Mouse (Mus musculus): ENCODE results near the gene Zyx. TPM values are rescaled to one million over a fixed set of nuclear protein-coding genes. Genes with fewer than 3 reads are reported as not detected.

The Zyx gene
- polyA plus RNA-seq, 1 experiment from 2014 or later: 60.5 TPM

DNA sequence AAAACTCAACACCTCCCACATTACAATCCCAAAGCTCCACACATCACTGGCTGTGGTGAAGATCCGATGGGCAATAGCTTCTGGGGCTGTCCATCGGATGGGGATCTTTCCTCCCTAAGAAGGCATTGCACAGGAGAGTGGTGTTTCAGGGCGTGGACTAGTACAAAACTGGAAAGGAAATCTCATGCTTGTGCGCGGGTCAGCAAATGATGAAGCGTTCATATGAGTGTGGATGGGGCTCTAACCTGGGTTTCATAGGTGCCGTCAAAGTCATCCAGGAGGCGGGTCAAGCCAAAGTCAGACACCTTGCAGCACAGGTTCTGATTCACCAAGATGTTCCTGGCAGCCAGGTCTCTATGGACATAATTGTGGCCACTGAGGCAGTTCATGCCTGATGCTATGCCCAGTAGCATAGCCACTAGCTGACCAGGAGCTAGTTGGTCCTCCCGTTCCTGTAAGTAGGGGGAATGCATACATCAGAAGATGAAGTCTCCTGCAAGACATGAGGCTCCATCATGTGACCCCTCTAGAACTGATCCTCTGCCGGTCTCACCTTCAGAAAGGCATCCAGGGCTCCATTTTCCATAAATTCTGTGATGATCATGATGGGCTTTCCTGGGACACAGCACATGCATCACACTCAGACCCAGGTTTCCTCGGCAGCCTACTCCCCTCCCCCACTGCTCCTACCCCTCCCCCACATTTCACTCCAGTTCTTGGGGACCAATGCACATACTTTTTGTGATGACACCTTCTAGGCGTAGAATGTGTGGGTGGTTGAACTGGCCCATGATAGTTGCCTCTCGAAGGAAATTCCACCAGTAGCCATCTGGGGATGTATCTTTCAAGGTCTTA is 11.8 kb downstream of the Zyx start:
- Histone ChIP-seq H3K36me3 (ENCODE audit: control insufficient read depth, insufficient read depth, low read length) (peaks cover 35% of the 10 kb centered on the region), H3K4me1 (replicated peaks; ENCODE audit: control insufficient read depth, insufficient read depth) (no peaks in the 10 kb centered on the region; the same call in 1 of the 2 replicates)

GRCm38 (mm10) chr6:42362074-42362473 is 12.6 kb downstream of the Zyx start:
- Histone ChIP-seq H3K9me3 (ENCODE audit: control insufficient read depth, low read length) (no peaks in the 10 kb centered on the region), H3K4me1 (replicated peaks; ENCODE audit: control insufficient read depth, insufficient read depth) (no peaks in the 10 kb centered on the region), H3K4me3 (ENCODE audit: low read depth, low read length) (no peak overlapping the region), H3K27ac (replicated peaks) (no peak overlapping the region), H3K9ac (ENCODE audit: low read length) (no peak overlapping the region), H3K4me2 (replicated peaks; ENCODE audit: low read depth) (no peak overlapping the region), H3K27me3 (ENCODE audit: control insufficient read depth, insufficient read depth, low read length) (no peaks in the 10 kb centered on the region), H3K36me3 (ENCODE audit: control insufficient read depth, insufficient read depth, low read length) (peaks cover 29% of the 10 kb centered on the region)
- WGBS: 64% methylated on average over 1 of the region's 1 CpGs
- ATAC-seq (ENCODE audit: low FRiP score, low TSS enrichment): no peak
- DNase-seq (ENCODE audit: low spot score): no peak
- no peak for TF ChIP-seq CTCF (IDR thresholded peaks at IDR 0.05; ENCODE audit: low read depth)
- no peak for TF ChIP-seq EP300 (optimal IDR thresholded peaks at IDR 0.05)

More for the DNA sequence above, 11.8 kb downstream of the Zyx start:
- no peak overlapping the region for H3K4me3 ChIP-seq (ENCODE audit: low read depth, low read length)
- H3K9me3 ChIP-seq (ENCODE audit: control insufficient read depth, low read length): no peaks in the 10 kb centered on the region
- 88% methylated on average over 13 of the region's 13 CpGs for WGBS
- ATAC-seq (ENCODE audit: low FRiP score, low TSS enrichment) (no peak), DNase-seq (ENCODE audit: low spot score) (no peak)
- TF ChIP-seq EP300 (optimal IDR thresholded peaks at IDR 0.05) (no peak), CTCF (IDR thresholded peaks at IDR 0.05; ENCODE audit: low read depth) (no peak)
- no peak overlapping the region for H3K4me2 ChIP-seq (replicated peaks; ENCODE audit: low read depth)
- H3K27me3 ChIP-seq (ENCODE audit: control insufficient read depth, insufficient read depth, low read length): no peaks in the 10 kb centered on the region
- no peak overlapping the region for H3K27ac ChIP-seq (replicated peaks)
- no peak overlapping the region for H3K9ac ChIP-seq (ENCODE audit: low read length)

- peaks cover 29% of the 10 kb centered on the region for H3K36me3 ChIP-seq (ENCODE audit: control insufficient read depth, insufficient read depth, low read length)
- H3K9ac ChIP-seq (ENCODE audit: low read length): no peak overlapping the region
- 74% methylated on average over 1 of the region's 1 CpGs for WGBS
- no peak overlapping the region for H3K4me3 ChIP-seq (ENCODE audit: low read depth, low read length)
- no peaks in the 10 kb centered on the region for H3K4me1 ChIP-seq (replicated peaks; ENCODE audit: control insufficient read depth, insufficient read depth)
- TF ChIP-seq CTCF (IDR thresholded peaks at IDR 0.05; ENCODE audit: low read depth) (no peak), EP300 (optimal IDR thresholded peaks at IDR 0.05) (no peak)
- no peak for ATAC-seq (ENCODE audit: low FRiP score, low TSS enrichment)
- no peak for DNase-seq (ENCODE audit: low spot score)
- H3K27me3 ChIP-seq (ENCODE audit: control insufficient read depth, insufficient read depth, low read length): no peaks in the 10 kb centered on the region
- H3K27ac ChIP-seq (replicated peaks): no peak overlapping the region
- no peak overlapping the region for H3K4me2 ChIP-seq (replicated peaks; ENCODE audit: low read depth)
- H3K9me3 ChIP-seq (ENCODE audit: control insufficient read depth, low read length): no peaks in the 10 kb centered on the region
Measured at GRCm38 (mm10) chr6:42362497-42362896, 13.1 kb downstream of the Zyx start.

DNA sequence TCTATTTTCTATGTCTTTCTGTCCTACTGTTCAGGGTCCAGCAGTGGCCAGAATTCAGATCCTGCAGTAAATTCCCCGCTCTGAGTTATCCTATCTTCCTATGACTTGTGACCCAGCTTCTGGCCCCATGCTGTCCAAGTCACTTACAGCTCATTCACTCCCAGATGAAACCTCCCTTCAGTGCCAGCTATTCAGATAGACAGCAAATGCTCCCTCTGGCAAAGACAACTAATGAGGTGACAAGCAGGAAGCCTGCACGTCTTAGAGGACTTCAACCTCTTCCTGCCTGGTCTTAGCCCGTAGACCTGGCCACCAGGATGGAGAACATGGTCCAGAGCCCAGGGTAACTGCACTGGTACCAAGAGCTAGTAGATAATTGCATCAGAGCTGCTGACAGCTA is 13.5 kb downstream of the Zyx start:
- Histone ChIP-seq H3K27me3 (ENCODE audit: control insufficient read depth, insufficient read depth, low read length) (no peaks in the 10 kb centered on the region), H3K4me3 (ENCODE audit: low read depth, low read length) (no peak overlapping the region), H3K36me3 (ENCODE audit: control insufficient read depth, insufficient read depth, low read length) (peaks cover 24% of the 10 kb centered on the region), H3K4me2 (replicated peaks; ENCODE audit: low read depth) (no peak overlapping the region), H3K9me3 (ENCODE audit: control insufficient read depth, low read length) (no peaks in the 10 kb centered on the region), H3K27ac (replicated peaks) (no peak overlapping the region), H3K4me1 (replicated peaks; ENCODE audit: control insufficient read depth, insufficient read depth) (no peaks in the 10 kb centered on the region), H3K9ac (ENCODE audit: low read length) (no peak overlapping the region)
- TF ChIP-seq EP300 (optimal IDR thresholded peaks at IDR 0.05) (no peak), CTCF (IDR thresholded peaks at IDR 0.05; ENCODE audit: low read depth) (no peak)
- ATAC-seq (ENCODE audit: low FRiP score, low TSS enrichment) (no peak), DNase-seq (ENCODE audit: low spot score) (no peak)
- 65% methylated on average over 3 of the region's 3 CpGs for WGBS

GRCm38 (mm10) chr6:42364066-42364465 is 14.6 kb downstream of the Zyx start:
- no peak overlapping the region for H3K4me2 ChIP-seq (replicated peaks; ENCODE audit: low read depth)
- no peak overlapping the region for H3K9ac ChIP-seq (ENCODE audit: low read length)
- TF ChIP-seq CTCF (IDR thresholded peaks at IDR 0.05; ENCODE audit: low read depth) (no peak), EP300 (optimal IDR thresholded peaks at IDR 0.05) (no peak)
- H3K4me1 ChIP-seq (replicated peaks; ENCODE audit: control insufficient read depth, insufficient read depth): no peaks in the 10 kb centered on the region
- H3K36me3 ChIP-seq (ENCODE audit: control insufficient read depth, insufficient read depth, low read length): peaks cover 20% of the 10 kb centered on the region; the same call in 1 of the 2 replicates
- no peak overlapping the region for H3K27ac ChIP-seq (replicated peaks)
- ATAC-seq (ENCODE audit: low FRiP score, low TSS enrichment): no peak
- H3K27me3 ChIP-seq (ENCODE audit: control insufficient read depth, insufficient read depth, low read length): no peaks in the 10 kb centered on the region
- no peaks in the 10 kb centered on the region for H3K9me3 ChIP-seq (ENCODE audit: control insufficient read depth, low read length)
- 92% methylated on average over 4 of the region's 4 CpGs for WGBS
- H3K4me3 ChIP-seq (ENCODE audit: low read depth, low read length): no peak overlapping the region
- DNase-seq (ENCODE audit: low spot score): no peak

- Histone ChIP-seq H3K36me3 (ENCODE audit: control insufficient read depth, insufficient read depth, low read length) (peaks cover 18% of the 10 kb centered on the region; the same call in 1 of the 2 replicates), H3K9me3 (ENCODE audit: control insufficient read depth, low read length) (no peaks in the 10 kb centered on the region), H3K9ac (ENCODE audit: low read length) (no peak overlapping the region), H3K4me1 (replicated peaks; ENCODE audit: control insufficient read depth, insufficient read depth) (no peaks in the 10 kb centered on the region), H3K4me3 (ENCODE audit: low read depth, low read length) (no peak overlapping the region), H3K4me2 (replicated peaks; ENCODE audit: low read depth) (no peak overlapping the region), H3K27ac (replicated peaks) (no peak overlapping the region), H3K27me3 (ENCODE audit: control insufficient read depth, insufficient read depth, low read length) (no peaks in the 10 kb centered on the region)
- 88% methylated on average over 15 of the region's 15 CpGs for WGBS
- TF ChIP-seq CTCF (IDR thresholded peaks at IDR 0.05; ENCODE audit: low read depth) (no peak), EP300 (optimal IDR thresholded peaks at IDR 0.05) (no peak)
- ATAC-seq (ENCODE audit: low FRiP score, low TSS enrichment): no peak
- DNase-seq (ENCODE audit: low spot score): no peak
Measured at GRCm38 (mm10) chr6:42364607-42365006, 15.2 kb downstream of the Zyx start.
